Mouse (Mus musculus): ENCODE measurements around the gene Nckipsd. TPM values are rescaled to one million over a fixed set of nuclear protein-coding genes. Genes with fewer than 3 reads are reported as not detected.

Nckipsd gene
- total and polyA plus RNA-seq, 2 experiments, result 2.2 to 7.7 TPM

- Histone ChIP-seq H3K36me3 (ENCODE audit: control insufficient read depth, insufficient read depth, low read length) (no peaks in the 10 kb centered on the region), H3K27me3 (ENCODE audit: control insufficient read depth, insufficient read depth, low read length) (no peaks in the 10 kb centered on the region), H3K27ac (replicated peaks; ENCODE audit: insufficient read depth, low read depth, low read length) (peak overlapping the region; percentile 64), H3K4me1 (ENCODE audit: control insufficient read depth, insufficient read depth, low read length) (peaks cover 11% of the 10 kb centered on the region), H3K9ac (ENCODE audit: low read depth, low read length) (peak overlapping the region; percentile 70), H3K79me2 (ENCODE audit: control insufficient read depth, insufficient read depth, low read length) (no peaks in the 10 kb centered on the region), H3K4me3 (ENCODE audit: insufficient read depth, low read depth, low read length) (peak overlapping the region; percentile 75)
- peak; percentile 91 for DNase-seq (ENCODE audit: extremely low read depth, low read depth, low spot score)
- 0 out of 2 replicates have a peak, but pooled peaks have one; percentile 26 for TF ChIP-seq POLR2A (IDR thresholded peaks at IDR 0.05; ENCODE audit: extremely low read depth, insufficient read depth, low read length)
- TF ChIP-seq CTCF (IDR thresholded peaks at IDR 0.05; ENCODE audit: low read depth, low read length), result peak; percentile 78
- 3% methylated on average over 25 of the region's 25 CpGs for WGBS
Measured at GRCm38 (mm10) chr9:108853635-108854240, 45.6 kb downstream of the Nckipsd start.

DNA sequence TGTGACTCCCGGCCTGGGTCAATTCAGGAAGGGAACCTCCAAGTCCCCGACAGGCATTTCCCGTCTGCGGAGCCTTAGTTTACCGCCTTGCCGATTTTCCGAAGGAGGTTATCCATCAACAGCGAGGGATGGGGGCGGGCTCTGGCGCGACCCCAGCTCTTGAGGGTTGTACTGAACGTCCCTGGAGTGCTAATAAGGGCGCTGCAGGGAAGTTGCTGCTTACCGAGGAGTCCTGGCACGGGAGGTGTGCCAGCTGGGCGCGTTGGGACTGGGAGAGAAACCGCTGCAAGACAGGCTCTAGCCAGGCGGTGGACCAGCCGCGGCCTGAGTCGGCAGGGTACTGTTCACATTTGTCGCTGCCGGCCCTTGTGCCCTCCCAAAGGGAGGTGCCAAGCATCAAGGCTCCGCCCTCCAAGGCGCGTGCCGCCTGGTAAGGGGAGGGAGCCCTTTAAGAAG lies 46.1 kb downstream of the Nckipsd start:
- Histone ChIP-seq H3K27ac (replicated peaks; ENCODE audit: insufficient read depth, low read depth, low read length) (peak overlapping the region; percentile 64), H3K79me2 (ENCODE audit: control insufficient read depth, insufficient read depth, low read length) (no peaks in the 10 kb centered on the region), H3K27me3 (ENCODE audit: control insufficient read depth, insufficient read depth, low read length) (no peaks in the 10 kb centered on the region), H3K4me1 (ENCODE audit: control insufficient read depth, insufficient read depth, low read length) (peaks cover 13% of the 10 kb centered on the region), H3K9ac (ENCODE audit: low read depth, low read length) (peak overlapping the region; percentile 70), H3K36me3 (ENCODE audit: control insufficient read depth, insufficient read depth, low read length) (no peaks in the 10 kb centered on the region), H3K4me3 (ENCODE audit: insufficient read depth, low read depth, low read length) (peak overlapping the region; percentile 75)
- under 1% methylated on average over 28 of the region's 28 CpGs for WGBS
- TF ChIP-seq CTCF (IDR thresholded peaks at IDR 0.05; ENCODE audit: low read depth, low read length), result peak; percentile 24
- peak; percentile 89 for TF ChIP-seq POLR2A (IDR thresholded peaks at IDR 0.05; ENCODE audit: extremely low read depth, insufficient read depth, low read length)
- DNase-seq (ENCODE audit: extremely low read depth, low read depth, low spot score), result peak; percentile 76

GRCm38 (mm10) chr9:108855335-108855734 lies 47.2 kb downstream of the Nckipsd start:
- 27% methylated on average over 5 of the region's 5 CpGs for WGBS
- Histone ChIP-seq H3K79me2 (ENCODE audit: control insufficient read depth, insufficient read depth, low read length) (no peaks in the 10 kb centered on the region), H3K36me3 (ENCODE audit: control insufficient read depth, insufficient read depth, low read length) (no peaks in the 10 kb centered on the region), H3K4me3 (ENCODE audit: insufficient read depth, low read depth, low read length) (no peak overlapping the region), H3K27me3 (ENCODE audit: control insufficient read depth, insufficient read depth, low read length) (no peaks in the 10 kb centered on the region), H3K4me1 (ENCODE audit: control insufficient read depth, insufficient read depth, low read length) (peaks cover 13% of the 10 kb centered on the region), H3K27ac (replicated peaks; ENCODE audit: insufficient read depth, low read depth, low read length) (peak overlapping the region; percentile 21), H3K9ac (ENCODE audit: low read depth, low read length) (no peak overlapping the region)
- DNase-seq (ENCODE audit: extremely low read depth, low read depth, low spot score), result peak; percentile 70
- TF ChIP-seq POLR2A (IDR thresholded peaks at IDR 0.05; ENCODE audit: extremely low read depth, insufficient read depth, low read length) (no peak), CTCF (IDR thresholded peaks at IDR 0.05; ENCODE audit: low read depth, low read length) (no peak)

- H3K9ac ChIP-seq (ENCODE audit: low read depth, low read length), result no peak overlapping the region
- 39% methylated on average over 8 of the region's 8 CpGs for WGBS
- H3K4me1 ChIP-seq (ENCODE audit: control insufficient read depth, insufficient read depth, low read length), result peaks cover 10% of the 10 kb centered on the region; the same call in 1 of the 2 replicates
- H3K27ac ChIP-seq (replicated peaks; ENCODE audit: insufficient read depth, low read depth, low read length), result no peak overlapping the region
- H3K36me3 ChIP-seq (ENCODE audit: control insufficient read depth, insufficient read depth, low read length), result no peaks in the 10 kb centered on the region
- H3K79me2 ChIP-seq (ENCODE audit: control insufficient read depth, insufficient read depth, low read length), result no peaks in the 10 kb centered on the region
- H3K4me3 ChIP-seq (ENCODE audit: insufficient read depth, low read depth, low read length), result no peak overlapping the region
- TF ChIP-seq CTCF (IDR thresholded peaks at IDR 0.05; ENCODE audit: low read depth, low read length) (no peak), POLR2A (IDR thresholded peaks at IDR 0.05; ENCODE audit: extremely low read depth, insufficient read depth, low read length) (no peak)
- H3K27me3 ChIP-seq (ENCODE audit: control insufficient read depth, insufficient read depth, low read length), result no peaks in the 10 kb centered on the region
- DNase-seq (ENCODE audit: extremely low read depth, low read depth, low spot score), result peak; percentile 67
Measured at GRCm38 (mm10) chr9:108858792-108859527, 50.8 kb downstream of the Nckipsd start.

Other genes starting within 250 kb of the Nckipsd start
- gene Impdh2, start 248.1 kb upstream of the Nckipsd start, total RNA-seq (2014; rRNA removed), result 33.6 and 39.3 TPM in 2 replicates
- 62.5 and 72.8 TPM in 2 replicates for gene Impdh2, start 248.1 kb upstream of the Nckipsd start, polyA plus RNA-seq (2012; rRNA removed)
- gene Ndufaf3, start 240.9 kb upstream of the Nckipsd start, total RNA-seq (2014; rRNA removed), result 12.0 and 13.4 TPM in 2 replicates
- 29.0 and 31.3 TPM in 2 replicates for gene Ndufaf3, start 240.9 kb upstream of the Nckipsd start, polyA plus RNA-seq (2012; rRNA removed)
- 32.8 and 35.2 TPM in 2 replicates for gene Dalrd3, start 238.5 kb upstream of the Nckipsd start, total RNA-seq (2014; rRNA removed)
- 104 and 130 TPM in 2 replicates for gene Dalrd3, start 238.5 kb upstream of the Nckipsd start, polyA plus RNA-seq (2012; rRNA removed)
- gene Wdr6, start 229.6 kb upstream of the Nckipsd start, total RNA-seq (2014; rRNA removed), result 6.4 and 8.1 TPM in 2 replicates
- gene Wdr6, start 229.6 kb upstream of the Nckipsd start, polyA plus RNA-seq (2012; rRNA removed), result 8.4 and 14.8 TPM in 2 replicates
- 0.09 and 0.13 TPM in 2 replicates for gene P4htm, start 210.7 kb upstream of the Nckipsd start, total RNA-seq (2014; rRNA removed)
- gene P4htm, start 210.7 kb upstream of the Nckipsd start, polyA plus RNA-seq (2012; rRNA removed), result 0.46 and 0.67 TPM in 2 replicates
- gene Arih2, start 159.0 kb upstream of the Nckipsd start, total RNA-seq (2014; rRNA removed), result 34.0 and 37.1 TPM in 2 replicates
- gene Arih2, start 159.0 kb upstream of the Nckipsd start, polyA plus RNA-seq (2012; rRNA removed), result 25.5 and 26.8 TPM in 2 replicates
- 96.4 and 118 TPM in 2 replicates for gene Slc25a20, start 146.3 kb upstream of the Nckipsd start, total RNA-seq (2014; rRNA removed)
- gene Slc25a20, start 146.3 kb upstream of the Nckipsd start, polyA plus RNA-seq (2012; rRNA removed), result 52.5 and 70.6 TPM in 2 replicates
- gene Prkar2a, start 119.1 kb upstream of the Nckipsd start, total RNA-seq (2014; rRNA removed), result 20.0 and 26.2 TPM in 2 replicates
- gene Prkar2a, start 119.1 kb upstream of the Nckipsd start, polyA plus RNA-seq (2012; rRNA removed), result 23.4 and 28.8 TPM in 2 replicates
- gene Ip6k2, start 24.6 kb upstream of the Nckipsd start, total RNA-seq (2014; rRNA removed), result 78.6 and 87.2 TPM in 2 replicates
- gene Ip6k2, start 24.6 kb upstream of the Nckipsd start, polyA plus RNA-seq (2012; rRNA removed), result 47.1 and 52.8 TPM in 2 replicates
- under 0.01 TPM in 1 of 2 replicates, not detected in the other for gene Celsr3, start 18.0 kb downstream of the Nckipsd start, total RNA-seq (2014; rRNA removed)
- gene Celsr3, start 18.0 kb downstream of the Nckipsd start, polyA plus RNA-seq (2012; rRNA removed), result not detected in 2 replicates
- gene Slc26a6, start 44.9 kb downstream of the Nckipsd start, total RNA-seq (2014; rRNA removed), result 5.5 and 5.6 TPM in 2 replicates
- gene Slc26a6, start 44.9 kb downstream of the Nckipsd start, polyA plus RNA-seq (2012; rRNA removed), result 5.4 and 6.7 TPM in 2 replicates
- not detected in 2 replicates for gene Tmem89, start 106.3 kb downstream of the Nckipsd start, total RNA-seq (2014; rRNA removed)
- gene Tmem89, start 106.3 kb downstream of the Nckipsd start, polyA plus RNA-seq (2012; rRNA removed), result 0.12 TPM in 1 of 2 replicates, not detected in the other
- 323 and 384 TPM in 2 replicates for gene Uqcrc1, start 128.3 kb downstream of the Nckipsd start, total RNA-seq (2014; rRNA removed)
- gene Uqcrc1, start 128.3 kb downstream of the Nckipsd start, polyA plus RNA-seq (2012; rRNA removed), result 623 and 677 TPM in 2 replicates
- 0.07 and 0.46 TPM in 2 replicates for gene Col7a1, start 145.2 kb downstream of the Nckipsd start, total RNA-seq (2014; rRNA removed)
- 0.19 and 0.23 TPM in 2 replicates for gene Col7a1, start 145.2 kb downstream of the Nckipsd start, polyA plus RNA-seq (2012; rRNA removed)
- gene Ucn2, start 177.6 kb downstream of the Nckipsd start, total RNA-seq (2014; rRNA removed), result not detected in 2 replicates
- gene Ucn2, start 177.6 kb downstream of the Nckipsd start, polyA plus RNA-seq (2012; rRNA removed), result not detected in 2 replicates
- 1.0 and 1.7 TPM in 2 replicates for gene Pfkfb4, start 183.4 kb downstream of the Nckipsd start, total RNA-seq (2014; rRNA removed)
- 1.1 and 1.4 TPM in 2 replicates for gene Pfkfb4, start 183.4 kb downstream of the Nckipsd start, polyA plus RNA-seq (2012; rRNA removed)
- 20.8 and 23.8 TPM in 2 replicates for gene Shisa5, start 230.2 kb downstream of the Nckipsd start, total RNA-seq (2014; rRNA removed)
- gene Shisa5, start 230.2 kb downstream of the Nckipsd start, polyA plus RNA-seq (2012; rRNA removed), result 144 and 205 TPM in 2 replicates

Data from liver, adult 2 months (tissue).